Mouse (Mus musculus) CH12.LX (cell line): ENCODE results near the gene Htr1a. TPM values are rescaled to one million over a fixed set of nuclear protein-coding genes. Genes with fewer than 3 reads are reported as not detected.

Experiments
- DNase-seq: peaks from one replicate; pipeline ENCODE4 v3.0.0-alpha.2; 2013; ENCODE audit errors: extremely low read depth
- H3K27ac ChIP-seq: 2 replicates; pipeline ENCODE4 v1.5.1; 2012; ENCODE audit warnings: low read depth, mild to moderate bottlenecking, control low read depth, moderate library complexity; ENCODE audit not compliant: insufficient read depth
- H3K27me3 ChIP-seq: replicated peaks from 2 replicates; pipeline ENCODE3; 2012; ENCODE audit warnings: inconsistent platforms
- H3K36me3 ChIP-seq, 2 experiments: replicated peaks in 1 of 2; 2 replicates each; pipeline versions ENCODE3 to v1.6.1; 2012; ENCODE audit warnings: inconsistent platforms in 1 of 2, low read length in 1 of 2, mild to moderate bottlenecking in 1 of 2, mixed read lengths in 1 of 2, moderate library complexity in 1 of 2; ENCODE audit not compliant: control insufficient read depth in 1 of 2, insufficient read depth in 1 of 2
- H3K4me1 ChIP-seq, 2 experiments: 2 replicates each; pipeline ENCODE4 v1.6.1; 2012; ENCODE audit warnings: inconsistent platforms in 1 of 2, moderate library complexity in 1 of 2; ENCODE audit not compliant: insufficient read depth in 2 of 2, control insufficient read depth in 1 of 2
- H3K4me2 ChIP-seq: 2 replicates; pipeline ENCODE4 v1.6.1; 2012; ENCODE audit warnings: low read depth, mild to moderate bottlenecking, control low read depth; ENCODE audit not compliant: poor library complexity, insufficient read depth, severe bottlenecking
- H3K4me3 ChIP-seq, 3 experiments: fragments of 150-350 bp in 1 of 3; sonication (generic) in 1 of 3; replicated peaks in 1 of 3; 2 replicates each; pipeline versions ENCODE3 to v1.5.1; 2011 to 2012; ENCODE audit warnings: low read depth in 2 of 3, low read length in 2 of 3, mild to moderate bottlenecking in 2 of 3, moderate library complexity in 2 of 3, control low read depth in 1 of 3, improper control_type of control experiment in 1 of 3, inconsistent platforms in 1 of 3, mixed read lengths in 1 of 3; ENCODE audit not compliant: poor library complexity in 1 of 3
- H3K79me2 ChIP-seq: replicated peaks from 2 replicates; pipeline ENCODE4 v1.6.1; 2012; ENCODE audit warnings: mild to moderate bottlenecking, moderate library complexity; ENCODE audit not compliant: control insufficient read depth, poor library complexity, insufficient read depth, severe bottlenecking; ENCODE audit errors: extremely low read depth
- H3K9ac ChIP-seq: 2 replicates; pipeline ENCODE4 v1.6.1; 2012; ENCODE audit warnings: low read depth, mild to moderate bottlenecking, control low read depth, moderate library complexity; ENCODE audit not compliant: insufficient read depth
- H3K9me3 ChIP-seq: replicated peaks from 2 replicates; pipeline ENCODE3; 2012; ENCODE audit warnings: low read length, inconsistent platforms, mixed read lengths
- BHLHE40 ChIP-seq: IDR thresholded peaks from 2 replicates; pipeline ENCODE4 v1.6.1; 2011; ENCODE audit warnings: mild to moderate bottlenecking, low read depth, low read length, improper control_type of control experiment
- CHD2 ChIP-seq: IDR thresholded peaks from 2 replicates; pipeline ENCODE4 v1.6.1; 2011; ENCODE audit warnings: low read length, improper control_type of control experiment
- CTCF ChIP-seq, 2 experiments: IDR thresholded peaks in 1 of 2; conservative IDR thresholded peaks in 1 of 2; 2 replicates each; pipeline ENCODE4 v1.5.1; 2011 to 2012; ENCODE audit warnings: low read depth in 2 of 2, low read length in 2 of 2, improper control_type of control experiment in 1 of 2, inconsistent platforms in 1 of 2, mild to moderate bottlenecking in 1 of 2, moderate library complexity in 1 of 2
- E2F4 ChIP-seq: IDR thresholded peaks from 2 replicates; pipeline ENCODE4 v1.6.1; 2011; ENCODE audit warnings: low read depth, low read length, improper control_type of control experiment; ENCODE audit not compliant: insufficient replicate concordance
- EP300 ChIP-seq: IDR thresholded peaks from 2 replicates; pipeline ENCODE4 v1.6.1; 2011; ENCODE audit warnings: low read length, improper control_type of control experiment
- JUN ChIP-seq: IDR thresholded peaks from 2 replicates; pipeline ENCODE4 v1.6.1; 2011; ENCODE audit warnings: low read depth, mild to moderate bottlenecking, low read length, improper control_type of control experiment, moderate library complexity; ENCODE audit not compliant: insufficient read depth
- JUND ChIP-seq: conservative IDR thresholded peaks from 2 replicates; pipeline ENCODE4 v1.6.1; 2011; ENCODE audit warnings: low read depth, low read length, improper control_type of control experiment
- KAT2A ChIP-seq: IDR thresholded peaks from 2 replicates; pipeline ENCODE4 v1.6.1; 2012; ENCODE audit warnings: low read length, improper control_type of control experiment, inconsistent platforms; ENCODE audit not compliant: insufficient replicate concordance
- MAZ ChIP-seq: IDR thresholded peaks from 2 replicates; pipeline ENCODE4 v1.6.1; 2012; ENCODE audit warnings: low read depth, mild to moderate bottlenecking, inconsistent platforms, low read length, improper control_type of control experiment, moderate library complexity
- MEF2A ChIP-seq: IDR thresholded peaks from 2 replicates; pipeline ENCODE4 v1.6.1; 2014; ENCODE audit warnings: low read depth, mild to moderate bottlenecking, inconsistent platforms, low read length, improper control_type of control experiment, borderline replicate concordance
- MXI1 ChIP-seq: IDR thresholded peaks from 2 replicates; pipeline ENCODE4 v1.6.1; 2011; ENCODE audit warnings: mild to moderate bottlenecking, low read depth, low read length, improper control_type of control experiment
- MYC ChIP-seq: IDR thresholded peaks from 2 replicates; pipeline ENCODE4 v1.6.1; 2011; ENCODE audit warnings: low read depth, mild to moderate bottlenecking, improper control_type of control experiment, low read length
- NRF1 ChIP-seq: IDR thresholded peaks from 2 replicates; pipeline ENCODE4 v1.6.1; 2014; ENCODE audit warnings: low read depth, mild to moderate bottlenecking, inconsistent platforms, low read length, improper control_type of control experiment, moderate library complexity
- PAX5 ChIP-seq: IDR thresholded peaks from 2 replicates; pipeline ENCODE4 v1.6.1; 2012; ENCODE audit warnings: low read length, inconsistent platforms, mixed read lengths
- POLR2A ChIP-seq: IDR thresholded peaks from 2 replicates; pipeline ENCODE4 v1.6.1; 2011; ENCODE audit warnings: low read depth, mild to moderate bottlenecking, improper control_type of control experiment, low read length
- POLR2AphosphoS2 ChIP-seq: IDR thresholded peaks from 2 replicates; pipeline ENCODE4 v1.6.1; 2011; ENCODE audit warnings: low read depth, low read length, improper control_type of control experiment
- RAD21 ChIP-seq: IDR thresholded peaks from 2 replicates; pipeline ENCODE4 v1.6.1; 2011; ENCODE audit warnings: low read depth, mild to moderate bottlenecking, low read length, improper control_type of control experiment, moderate library complexity
- SIN3A ChIP-seq: IDR thresholded peaks from 2 replicates; pipeline ENCODE4 v1.6.1; 2012; ENCODE audit warnings: low read length, improper control_type of control experiment, inconsistent platforms
- TCF12 ChIP-seq: IDR thresholded peaks from 2 replicates; pipeline ENCODE4 v1.6.1; 2014; ENCODE audit warnings: low read depth, mild to moderate bottlenecking, inconsistent platforms, low read length, improper control_type of control experiment
- USF1 ChIP-seq: IDR thresholded peaks from 2 replicates; pipeline ENCODE4 v1.6.1; 2014; ENCODE audit warnings: low read depth, mild to moderate bottlenecking, inconsistent platforms, low read length, improper control_type of control experiment
- ZC3H11A ChIP-seq: IDR thresholded peaks from 2 replicates; pipeline ENCODE4 v1.6.1; 2012; ENCODE audit warnings: low read depth, mild to moderate bottlenecking, inconsistent platforms, low read length, improper control_type of control experiment
- ZKSCAN1 ChIP-seq: IDR thresholded peaks from 2 replicates; pipeline ENCODE4 v1.6.1; 2012; ENCODE audit warnings: low read depth, inconsistent platforms, low read length, improper control_type of control experiment, borderline replicate concordance
- dilution Hi-C: fragments of 300-500 bp; cut with MboI; formaldehyde crosslinking; loops from 2 replicates; pipeline ENCODE4 v1.14.3; 2020; ENCODE audit warnings: low sequenced_read_pairs; ENCODE audit not compliant: extremely low pct_unique_long_range_greater_than_20kb, extremely low pct_ligation_motif_present
- in situ Hi-C: fragments of 300-500 bp; cut with MboI; formaldehyde crosslinking; loops from 3 replicates; pipeline ENCODE4 v1.14.3; 2019; ENCODE audit warnings: low sequenced_read_pairs, low pct_ligation_motif_present, low pct_unique_long_range_greater_than_20kb, mixed read lengths
- polyA plus RNA-seq: library from polyadenylated mRNA; unstranded; fragments of >175 nt; gene quantifications from 2 replicates; pipeline ENCODE4 v1.2.1, GENCODE M21; 2012; ENCODE audit warnings: low read depth; ENCODE audit not compliant: insufficient read length
- total RNA-seq, 2 experiments: library from RNA; depleted of rRNA; stranded (reverse); fragments of 300-350 nt in 1 of 2; fragments of >200 nt in 1 of 2; gene quantifications; 2 replicates each; pipeline ENCODE4 v1.2.3; 2012 to 2014

The Htr1a gene
- total and polyA plus RNA-seq, 3 experiments: not detected

DNA sequence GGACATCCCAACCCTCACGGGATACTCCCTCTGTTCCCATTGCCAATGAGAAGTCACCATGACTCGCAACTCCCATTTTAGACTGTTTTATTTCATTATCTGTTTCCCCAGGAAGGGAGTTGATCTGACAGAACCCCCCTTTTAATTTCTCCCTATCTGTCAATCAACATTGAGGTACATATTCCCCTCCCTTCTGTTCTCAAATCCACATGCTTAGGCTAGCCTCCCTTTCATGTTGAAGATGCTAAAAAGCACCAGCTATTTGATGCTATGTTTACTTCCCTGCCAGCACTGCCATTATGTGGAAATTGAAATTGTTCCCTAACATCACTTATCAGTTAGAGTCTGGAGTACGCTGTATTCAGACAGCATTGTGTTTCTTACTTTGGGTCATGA lies 31.1 kb upstream of the Htr1a start:
- Histone ChIP-seq H3K27ac (no peak overlapping the region), H3K4me1 (no peaks in the 10 kb centered on the region), H3K36me3 (no peaks in the 10 kb centered on the region), H3K9ac (no peak overlapping the region), H3K79me2 (no peaks in the 10 kb centered on the region), H3K4me2 (no peak overlapping the region), H3K27me3 (no peaks in the 10 kb centered on the region), H3K4me3 (no peak overlapping the region), H3K9me3 (no peaks in the 10 kb centered on the region)
- TF ChIP-seq PAX5 (no peak), KAT2A (no peak), POLR2AphosphoS2 (no peak), JUN (no peak), POLR2A (no peak), EP300 (no peak), MXI1 (no peak), MAZ (no peak), ZC3H11A (no peak), BHLHE40 (no peak), ZKSCAN1 (no peak)
- dilution Hi-C loops (no loop called here), in situ Hi-C loops (no loop called here)
- DNase-seq: no peak

DNA sequence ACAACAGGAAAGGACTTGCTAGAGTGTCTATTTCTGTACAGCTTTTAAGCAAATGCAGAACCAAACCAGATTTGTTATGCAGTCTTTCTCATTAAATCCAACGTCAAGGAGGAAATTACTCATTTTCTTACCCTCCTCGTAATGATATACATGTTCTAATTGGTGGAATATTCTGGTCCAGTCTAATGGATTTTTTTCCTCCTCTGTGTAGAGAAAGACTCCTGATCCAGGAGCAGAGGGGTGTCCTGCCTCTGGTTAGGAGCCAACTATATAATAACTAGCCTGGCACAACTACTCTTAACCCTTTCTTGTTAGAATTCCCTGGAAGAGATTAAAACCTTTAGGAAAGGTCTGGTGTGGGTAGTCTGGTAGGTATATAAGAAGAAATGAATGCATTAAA lies 10.3 kb upstream of the Htr1a start:
- TF ChIP-seq TCF12 (no peak), CHD2 (no peak), KAT2A (no peak), USF1 (no peak), MXI1 (no peak), BHLHE40 (no peak), NRF1 (no peak), CTCF (conservative IDR thresholded peaks at IDR 0.05 in 1 of 2, IDR thresholded peaks at IDR 0.05 in 1 of 2; ENCODE audit: low read depth in 2 of 2, low read length in 2 of 2) (no peak), JUND (no peak), MEF2A (no peak), EP300 (no peak), E2F4 (no peak), ZC3H11A (no peak), SIN3A (no peak), POLR2AphosphoS2 (no peak), JUN (no peak), RAD21 (no peak), MYC (no peak)
- TF ChIP-seq, all 38 proteins: peak for 0
- H3K9me3 ChIP-seq: no peaks in the 10 kb centered on the region
- no peaks in the 10 kb centered on the region for H3K36me3 ChIP-seq
- H3K4me1 ChIP-seq: no peaks in the 10 kb centered on the region
- no peak overlapping the region for H3K9ac ChIP-seq
- no peak for DNase-seq
- no peak overlapping the region for H3K27ac ChIP-seq
- H3K4me2 ChIP-seq: no peak overlapping the region
- in situ Hi-C loops (no loop called here), dilution Hi-C loops (no loop called here)
- no peaks in the 10 kb centered on the region for H3K27me3 ChIP-seq
- H3K79me2 ChIP-seq: no peaks in the 10 kb centered on the region
- H3K4me3 ChIP-seq: no peak overlapping the region
